Mouse (Mus musculus): Measurements from ENCODE around the gene Ddb1. TPM values are rescaled to one million over a fixed set of nuclear protein-coding genes. Genes with fewer than 3 reads are reported as not detected.
A peak's percentile ranks its signal among the peaks of the same experiment; 100 is the strongest.

Ddb1 gene
- polyA plus RNA-seq, 1 experiment from 2014 or later, result 100 TPM

DNA sequence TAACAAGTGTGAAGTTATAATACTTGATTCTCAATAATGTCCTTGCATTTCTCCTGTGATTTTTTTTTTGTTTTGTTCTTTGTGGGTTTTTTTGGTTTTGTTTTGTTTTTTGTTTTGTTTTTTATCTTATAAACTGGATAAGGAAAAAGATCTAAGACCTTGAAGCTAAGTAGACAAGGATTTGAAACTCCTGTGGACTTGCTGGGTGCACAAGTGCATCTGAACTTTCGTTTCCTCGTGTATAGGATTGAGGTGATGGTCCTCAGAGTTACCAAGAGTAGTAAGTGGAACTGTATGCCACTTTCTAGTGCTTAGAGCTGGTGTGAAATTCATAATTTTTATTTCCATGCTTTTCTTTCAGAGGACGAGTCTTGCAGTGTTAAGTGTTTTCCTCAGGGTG, 25.0 kb upstream of the Ddb1 start:
- no peaks in the 10 kb centered on the region for H3K27me3 ChIP-seq (replicated peaks; ENCODE audit: control insufficient read depth, insufficient read depth, low read length)

DNA sequence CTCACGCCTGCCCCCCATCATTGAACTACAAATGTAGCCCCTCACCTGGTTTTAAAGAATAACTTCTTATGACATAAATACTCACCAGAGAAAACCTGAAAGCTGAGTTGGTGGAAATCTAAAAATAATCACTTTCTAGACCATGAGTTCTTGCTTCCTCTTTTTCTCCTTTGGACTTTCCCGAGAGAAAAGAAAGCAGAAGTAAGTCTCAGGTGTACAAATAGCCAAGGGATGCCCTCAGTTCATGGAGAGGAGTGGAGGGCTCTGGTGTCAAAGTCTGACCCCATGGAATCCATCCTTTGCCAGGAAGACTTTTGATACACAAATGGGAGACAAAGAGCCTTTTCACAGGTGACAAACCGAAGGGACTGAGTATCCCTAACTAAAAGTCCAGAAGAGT, 24.4 kb upstream of the Ddb1 start:
- no peak overlapping the region for H3K4me2 ChIP-seq (replicated peaks; ENCODE audit: low read depth)
- H3K9me3 ChIP-seq (ENCODE audit: control insufficient read depth), result no peaks in the 10 kb centered on the region
- no peak overlapping the region for H3K9ac ChIP-seq (ENCODE audit: low read depth, low read length)
- no peak for TF ChIP-seq CTCF (IDR thresholded peaks at IDR 0.05; ENCODE audit: low read depth)
- H3K4me1 ChIP-seq (replicated peaks; ENCODE audit: control insufficient read depth, insufficient read depth, low read length), result 0 out of 2 replicates have a peak, but pooled peaks cover 7% of the 10 kb centered on the region
- no peak for ATAC-seq
- H3K27ac ChIP-seq (ENCODE audit: low read depth, low read length), result no peak overlapping the region
- H3K36me3 ChIP-seq (ENCODE audit: control insufficient read depth, insufficient read depth), result peaks cover 5% of the 10 kb centered on the region; the same call in 1 of the 2 replicates
- no peak overlapping the region for H3K4me3 ChIP-seq (ENCODE audit: low read depth, low read length)
- H3K27me3 ChIP-seq (replicated peaks; ENCODE audit: control insufficient read depth, insufficient read depth, low read length), result no peaks in the 10 kb centered on the region
- 84% methylated on average over 3 of the region's 3 CpGs for WGBS

More for the DNA sequence above, 25.0 kb upstream of the Ddb1 start:
- no peak for ATAC-seq
- Histone ChIP-seq H3K36me3 (ENCODE audit: control insufficient read depth, insufficient read depth) (peaks cover 5% of the 10 kb centered on the region), H3K4me2 (replicated peaks; ENCODE audit: low read depth) (no peak overlapping the region), H3K27ac (ENCODE audit: low read depth, low read length) (no peak overlapping the region), H3K4me3 (ENCODE audit: low read depth, low read length) (no peak overlapping the region), H3K9ac (ENCODE audit: low read depth, low read length) (no peak overlapping the region), H3K9me3 (ENCODE audit: control insufficient read depth) (no peaks in the 10 kb centered on the region), H3K4me1 (replicated peaks; ENCODE audit: control insufficient read depth, insufficient read depth, low read length) (0 out of 2 replicates have a peak, but pooled peaks cover 7% of the 10 kb centered on the region)
- TF ChIP-seq CTCF (IDR thresholded peaks at IDR 0.05; ENCODE audit: low read depth), result no peak
- WGBS, result 84% methylated on average over 3 of the region's 3 CpGs

DNA sequence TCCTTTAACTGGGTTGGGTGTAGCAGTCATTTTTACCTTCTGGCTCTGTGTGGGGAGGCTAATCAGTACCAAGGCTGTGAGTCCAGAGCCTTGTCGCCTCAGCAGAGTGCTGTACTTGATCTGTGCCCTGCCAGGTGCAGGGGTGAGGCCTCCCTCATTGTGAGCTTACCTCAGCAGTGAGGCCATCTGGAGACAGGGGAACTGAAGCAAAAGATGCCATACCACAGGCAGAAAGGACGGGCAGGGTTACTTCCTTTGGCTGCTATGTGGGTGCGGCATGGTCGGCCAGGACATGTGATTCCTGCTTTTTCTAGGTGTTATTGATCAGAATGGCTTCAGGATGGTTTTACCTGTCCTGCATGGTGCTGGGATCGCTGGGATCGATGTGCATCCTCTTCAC, 23.1 kb upstream of the Ddb1 start:
- no peak for ATAC-seq
- Histone ChIP-seq H3K9ac (ENCODE audit: low read depth, low read length) (no peak overlapping the region), H3K4me3 (ENCODE audit: low read depth, low read length) (no peak overlapping the region), H3K27ac (ENCODE audit: low read depth, low read length) (no peak overlapping the region), H3K4me2 (replicated peaks; ENCODE audit: low read depth) (no peak overlapping the region), H3K27me3 (replicated peaks; ENCODE audit: control insufficient read depth, insufficient read depth, low read length) (no peaks in the 10 kb centered on the region), H3K9me3 (ENCODE audit: control insufficient read depth) (no peaks in the 10 kb centered on the region), H3K36me3 (ENCODE audit: control insufficient read depth, insufficient read depth) (peaks cover 5% of the 10 kb centered on the region; the same call in 1 of the 2 replicates), H3K4me1 (replicated peaks; ENCODE audit: control insufficient read depth, insufficient read depth, low read length) (0 out of 2 replicates have a peak, but pooled peaks cover 7% of the 10 kb centered on the region)
- 79% methylated on average over 6 of the region's 6 CpGs for WGBS
- TF ChIP-seq CTCF (IDR thresholded peaks at IDR 0.05; ENCODE audit: low read depth), result no peak

- Histone ChIP-seq H3K27ac (ENCODE audit: low read depth, low read length) (no peak overlapping the region), H3K36me3 (ENCODE audit: control insufficient read depth, insufficient read depth) (peaks cover 15% of the 10 kb centered on the region), H3K27me3 (replicated peaks; ENCODE audit: control insufficient read depth, insufficient read depth, low read length) (no peaks in the 10 kb centered on the region), H3K9me3 (ENCODE audit: control insufficient read depth) (no peaks in the 10 kb centered on the region), H3K9ac (ENCODE audit: low read depth, low read length) (no peak overlapping the region), H3K4me2 (replicated peaks; ENCODE audit: low read depth) (no peak overlapping the region), H3K4me1 (replicated peaks; ENCODE audit: control insufficient read depth, insufficient read depth, low read length) (no peaks in the 10 kb centered on the region), H3K4me3 (ENCODE audit: low read depth, low read length) (no peak overlapping the region)
- no peak for ATAC-seq
- no peak for TF ChIP-seq CTCF (IDR thresholded peaks at IDR 0.05; ENCODE audit: low read depth)
- WGBS, result 56% methylated on average over 7 of the region's 7 CpGs
Observed at GRCm38 (mm10) chr19:10583550-10584146, 21.5 kb upstream of the Ddb1 start.

DNA sequence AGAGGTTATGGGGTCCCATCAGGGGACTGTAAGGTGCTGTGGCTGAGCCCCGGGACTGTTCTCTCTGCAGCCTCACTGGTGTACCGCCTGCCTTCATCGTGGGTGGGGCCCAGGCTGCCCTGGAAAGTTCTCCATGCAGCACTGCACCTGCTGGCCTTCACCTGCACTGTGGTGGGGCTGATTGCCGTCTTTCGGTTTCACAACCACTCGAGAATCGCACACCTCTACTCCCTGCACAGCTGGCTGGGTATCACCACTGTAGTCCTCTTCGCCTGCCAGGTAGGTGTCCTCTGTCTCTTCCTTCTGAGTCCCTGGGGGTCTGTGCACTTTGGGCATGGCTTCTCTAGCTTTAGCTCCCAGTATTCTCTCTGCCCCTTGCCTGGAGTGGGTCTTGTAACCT, 20.0 kb upstream of the Ddb1 start:
- Histone ChIP-seq H3K4me3 (ENCODE audit: low read depth, low read length) (no peak overlapping the region), H3K4me2 (replicated peaks; ENCODE audit: low read depth) (peak overlapping the region; percentile 50), H3K36me3 (ENCODE audit: control insufficient read depth, insufficient read depth) (peaks cover 20% of the 10 kb centered on the region), H3K4me1 (replicated peaks; ENCODE audit: control insufficient read depth, insufficient read depth, low read length) (no peaks in the 10 kb centered on the region), H3K27me3 (replicated peaks; ENCODE audit: control insufficient read depth, insufficient read depth, low read length) (no peaks in the 10 kb centered on the region), H3K27ac (ENCODE audit: low read depth, low read length) (no peak overlapping the region), H3K9ac (ENCODE audit: low read depth, low read length) (no peak overlapping the region), H3K9me3 (ENCODE audit: control insufficient read depth) (no peaks in the 10 kb centered on the region)
- TF ChIP-seq CTCF (IDR thresholded peaks at IDR 0.05; ENCODE audit: low read depth), result peak; percentile 15; the same call in 1 of the 2 replicates
- 27% methylated on average over 8 of the region's 8 CpGs for WGBS
- ATAC-seq, result peak; percentile 85

GRCm38 (mm10) chr19:10587231-10587630, 17.9 kb upstream of the Ddb1 start:
- Histone ChIP-seq H3K27me3 (replicated peaks; ENCODE audit: control insufficient read depth, insufficient read depth, low read length) (no peaks in the 10 kb centered on the region), H3K9ac (ENCODE audit: low read depth, low read length) (no peak overlapping the region), H3K4me2 (replicated peaks; ENCODE audit: low read depth) (no peak overlapping the region), H3K36me3 (ENCODE audit: control insufficient read depth, insufficient read depth) (peaks cover 22% of the 10 kb centered on the region), H3K9me3 (ENCODE audit: control insufficient read depth) (no peaks in the 10 kb centered on the region), H3K4me1 (replicated peaks; ENCODE audit: control insufficient read depth, insufficient read depth, low read length) (no peaks in the 10 kb centered on the region), H3K27ac (ENCODE audit: low read depth, low read length) (no peak overlapping the region), H3K4me3 (ENCODE audit: low read depth, low read length) (no peak overlapping the region)
- WGBS, result 81% methylated on average over 8 of the region's 8 CpGs
- no peak for ATAC-seq
- no peak for TF ChIP-seq CTCF (IDR thresholded peaks at IDR 0.05; ENCODE audit: low read depth)

All from intestine, postnatal 0 days (tissue).